Mouse (Mus musculus) olfactory bulb, adult 2 months (tissue): Measurements from ENCODE around the gene Adcy3.

Experiments used
- CTCF ChIP-seq: fragments of 200-500 bp; IDR thresholded peaks from 2 replicates; pipeline ENCODE4 v1.5.1; 2012; ENCODE audit warnings: low read depth, mild to moderate bottlenecking, low read length, moderate library complexity; ENCODE audit not compliant: insufficient read depth
- POLR2A ChIP-seq: fragments of 200-500 bp; IDR thresholded peaks from 2 replicates; pipeline ENCODE4 v1.6.1; 2012; ENCODE audit warnings: mild to moderate bottlenecking, low read depth, low read length, moderate library complexity; ENCODE audit not compliant: insufficient read depth

DNA sequence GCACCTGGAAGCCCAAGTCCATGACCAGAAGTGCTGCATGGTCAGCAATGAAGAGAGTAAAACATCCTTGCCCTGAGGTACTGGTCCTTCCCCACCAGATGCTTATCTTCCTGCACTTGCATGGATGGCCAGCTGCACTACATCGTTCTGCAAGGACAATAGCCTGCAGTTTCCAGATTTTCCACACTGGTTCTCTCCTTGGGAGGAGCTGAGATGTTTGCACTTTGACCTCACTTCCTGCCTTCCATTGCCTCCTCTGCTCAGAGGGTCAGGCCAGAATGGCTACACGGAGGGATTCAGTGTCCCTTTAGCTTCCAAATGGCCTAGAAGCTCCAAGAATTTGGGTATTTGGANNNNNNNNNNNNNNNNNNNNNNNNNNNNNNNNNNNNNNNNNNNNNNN lies 51.7 kb downstream of the Adcy3 start:
- no peak for TF ChIP-seq POLR2A
- no peak for TF ChIP-seq CTCF
